Mouse (Mus musculus) cortical plate, adult 2 months (tissue): ENCODE measurements around the gene Zfhx3. TPM values are rescaled to one million over a fixed set of nuclear protein-coding genes. Genes with fewer than 3 reads are reported as not detected.

Experiments used
- H3K27ac ChIP-seq: fragments of 200-500 bp; 2 replicates; pipeline ENCODE4 v1.5.1; 2012; ENCODE audit warnings: low read length, control low read depth, inconsistent platforms; ENCODE audit not compliant: insufficient read depth
- H3K4me1 ChIP-seq: fragments of 200-500 bp; 2 replicates; pipeline ENCODE4 v1.6.1; 2011; ENCODE audit warnings: low read length; ENCODE audit not compliant: control insufficient read depth, insufficient read depth
- H3K4me3 ChIP-seq: fragments of 200-500 bp; 2 replicates; pipeline ENCODE4 v1.5.1; 2011; ENCODE audit warnings: mild to moderate bottlenecking, low read length, control low read depth; ENCODE audit not compliant: insufficient read depth
- CTCF ChIP-seq: fragments of 200-500 bp; IDR thresholded peaks from 2 replicates; pipeline ENCODE4 v1.5.1; 2011; ENCODE audit warnings: mild to moderate bottlenecking, control low read depth, low read length; ENCODE audit not compliant: insufficient read depth; ENCODE audit errors: extremely low read depth
- POLR2A ChIP-seq: fragments of 200-500 bp; IDR thresholded peaks from 2 replicates; pipeline ENCODE4 v1.6.1; 2011; ENCODE audit warnings: mild to moderate bottlenecking, low read length, control low read depth; ENCODE audit not compliant: insufficient read depth; ENCODE audit errors: extremely low read depth
- polyA plus RNA-seq: library from polyadenylated mRNA; depleted of rRNA; stranded (reverse); fragments of >200 nt; gene quantifications from 2 replicates; pipeline ENCODE4 v1.2.3, GENCODE M21; 2012

The Zfhx3 gene
- polyA plus RNA-seq, 1 experiment: 1.3 TPM

DNA sequence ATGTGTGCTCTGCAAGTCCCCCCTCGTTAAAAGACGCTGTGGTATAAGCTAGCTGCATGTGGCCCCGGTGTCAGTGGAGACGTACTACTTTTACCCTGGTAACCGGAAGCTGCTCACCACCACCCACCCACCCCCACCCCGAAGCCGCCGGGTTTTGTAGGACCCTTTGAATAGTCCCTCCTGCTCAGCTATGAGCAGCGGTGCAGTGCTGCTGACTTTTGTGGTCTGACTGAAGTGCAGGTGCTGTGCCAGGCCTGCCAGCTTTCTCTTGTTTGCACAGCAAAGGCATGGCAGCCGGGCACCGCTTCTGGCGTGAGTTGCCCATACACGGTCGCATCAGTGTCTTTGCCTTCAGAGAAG lies 944.8 kb downstream of the Zfhx3 start:
- Histone ChIP-seq H3K4me3 (no peak overlapping the region), H3K4me1 (no peaks in the 10 kb centered on the region), H3K27ac (no peak overlapping the region)
- TF ChIP-seq CTCF (no peak), POLR2A (no peak)

DNA sequence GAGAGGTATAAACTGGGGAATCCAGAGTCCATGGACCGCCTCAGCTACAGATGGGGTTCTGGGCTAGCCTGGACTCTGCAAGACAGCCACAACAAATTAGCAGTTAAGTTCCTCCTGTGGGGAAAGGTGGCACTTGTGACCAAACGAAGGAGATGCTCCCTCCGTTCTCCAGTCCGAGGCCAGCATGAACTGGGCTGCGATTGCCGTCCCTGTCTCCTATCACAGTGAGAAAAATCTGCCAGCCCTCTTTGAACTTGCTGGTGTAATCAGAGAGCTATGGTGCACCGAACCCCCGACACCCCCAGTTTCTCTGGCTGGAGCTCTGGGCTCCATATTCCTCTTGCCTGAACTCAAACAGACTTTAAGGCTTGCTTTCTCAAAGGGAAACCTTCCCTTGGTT lies 945.4 kb downstream of the Zfhx3 start:
- TF ChIP-seq CTCF: no peak
- Histone ChIP-seq H3K4me1 (no peaks in the 10 kb centered on the region), H3K4me3 (no peak overlapping the region), H3K27ac (no peak overlapping the region)

DNA sequence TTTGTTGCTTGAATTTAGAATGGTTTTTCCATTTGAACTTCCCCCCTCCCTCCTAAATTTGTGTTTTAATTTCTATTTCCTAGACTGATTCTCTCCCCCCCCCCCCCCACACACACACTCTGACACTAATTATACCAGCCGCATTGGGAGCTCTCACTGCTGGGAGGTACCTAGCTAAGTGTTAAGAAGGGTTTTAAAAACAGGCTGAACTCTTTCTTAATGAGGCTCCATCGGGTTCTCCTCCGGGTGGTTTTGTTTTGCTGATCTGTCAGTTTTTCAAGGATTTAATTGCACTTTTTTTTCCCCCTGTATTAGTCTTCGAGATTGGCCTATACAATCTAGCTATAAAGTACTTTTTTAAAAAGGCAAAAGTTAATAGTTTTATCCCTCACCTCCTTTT lies 946.5 kb downstream of the Zfhx3 start:
- H3K4me1 ChIP-seq: no peaks in the 10 kb centered on the region
- no peak for TF ChIP-seq CTCF
- no peak for TF ChIP-seq POLR2A
- H3K4me3 ChIP-seq: no peak overlapping the region
- no peak overlapping the region for H3K27ac ChIP-seq

DNA sequence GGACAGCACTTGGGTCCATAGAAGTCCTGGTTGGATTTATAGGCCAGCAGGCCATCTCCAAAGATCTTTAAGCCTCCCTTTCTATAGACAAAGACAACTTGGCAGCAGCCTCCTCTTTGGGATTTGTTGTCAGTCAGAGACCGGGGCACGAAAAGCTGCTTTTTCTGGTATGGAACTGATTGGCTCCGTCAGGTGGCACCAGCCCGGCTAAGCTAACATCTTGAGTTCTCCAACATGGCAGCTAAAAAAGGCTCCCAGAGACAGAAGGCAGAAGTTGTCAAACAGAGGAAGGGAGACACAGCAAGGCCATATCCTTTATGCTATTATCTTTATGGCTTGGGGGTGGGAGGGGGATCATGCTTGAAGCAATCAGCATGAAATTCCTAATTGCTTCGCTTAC lies 947.0 kb downstream of the Zfhx3 start:
- no peak for TF ChIP-seq CTCF
- TF ChIP-seq POLR2A: no peak
- Histone ChIP-seq H3K4me3 (no peak overlapping the region), H3K27ac (no peak overlapping the region), H3K4me1 (no peaks in the 10 kb centered on the region)

DNA sequence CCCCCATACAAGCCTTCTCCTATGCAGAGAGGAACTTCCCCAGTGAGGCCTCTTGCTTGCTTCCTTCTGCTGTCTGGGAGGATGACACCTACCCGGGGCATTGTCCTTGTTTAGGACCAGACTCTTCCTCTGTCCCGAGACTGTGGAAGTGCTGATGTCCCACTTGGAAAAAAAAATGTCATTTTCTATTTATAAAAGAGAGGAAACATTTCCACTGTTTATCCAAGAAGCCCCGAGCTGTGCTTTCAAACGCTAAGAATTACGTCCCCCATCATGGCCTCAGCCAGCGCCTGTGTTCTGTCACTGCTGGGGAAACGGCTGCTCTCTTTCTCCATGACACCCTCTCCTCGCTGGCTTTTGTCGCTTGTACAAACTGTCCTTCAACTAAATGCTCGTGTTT lies 951.8 kb downstream of the Zfhx3 start:
- Histone ChIP-seq H3K4me3 (no peak overlapping the region), H3K4me1 (peaks cover 2% of the 10 kb centered on the region; the same call in 1 of the 2 replicates), H3K27ac (no peak overlapping the region)
- no peak for TF ChIP-seq CTCF
- no peak for TF ChIP-seq POLR2A

DNA sequence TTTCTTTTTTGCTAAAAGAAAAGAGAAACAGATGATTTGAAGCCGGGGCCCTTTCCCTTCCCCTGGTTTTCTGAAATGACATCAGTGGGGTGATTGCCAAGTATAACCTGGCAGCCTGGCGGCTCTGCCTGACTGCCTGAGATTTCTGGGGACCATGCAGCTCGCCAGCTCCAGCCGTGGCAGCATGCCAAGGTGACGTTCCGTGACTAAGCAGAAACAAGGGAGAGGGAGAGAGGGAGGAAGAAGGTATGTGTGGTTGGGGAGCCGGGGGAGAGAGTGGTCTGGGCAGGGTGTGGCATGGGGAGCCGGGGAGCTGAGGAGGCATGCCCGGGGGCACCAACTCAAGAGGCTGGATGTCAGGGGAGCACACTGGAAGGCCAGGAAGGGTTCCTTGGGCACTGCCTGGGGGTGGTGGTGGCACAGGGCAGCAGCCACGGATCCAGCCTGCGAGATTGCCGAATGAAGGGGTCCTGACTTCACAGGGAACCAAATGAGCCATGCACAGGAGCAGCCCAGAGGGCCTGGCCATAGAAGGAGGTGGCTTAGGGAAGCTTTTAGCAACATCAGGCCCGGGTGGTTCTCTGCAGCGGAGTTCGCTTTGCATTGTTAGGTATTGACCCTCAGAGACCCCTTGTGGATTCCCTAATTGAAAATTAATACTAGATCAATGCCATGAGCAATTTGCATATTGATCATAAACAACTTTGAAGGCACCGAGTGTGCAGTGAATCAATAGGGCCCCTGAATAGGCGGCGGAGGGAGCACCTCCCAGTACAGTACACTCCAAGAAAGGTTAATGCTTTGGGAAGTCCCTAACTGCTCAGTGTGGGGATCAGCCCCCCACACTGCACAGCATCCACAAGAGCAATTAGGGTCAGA lies 954.3 kb downstream of the Zfhx3 start:
- TF ChIP-seq CTCF (no peak), POLR2A (no peak)
- no peak overlapping the region for H3K27ac ChIP-seq
- H3K4me1 ChIP-seq: peaks cover 2% of the 10 kb centered on the region; the same call in 1 of the 2 replicates

DNA sequence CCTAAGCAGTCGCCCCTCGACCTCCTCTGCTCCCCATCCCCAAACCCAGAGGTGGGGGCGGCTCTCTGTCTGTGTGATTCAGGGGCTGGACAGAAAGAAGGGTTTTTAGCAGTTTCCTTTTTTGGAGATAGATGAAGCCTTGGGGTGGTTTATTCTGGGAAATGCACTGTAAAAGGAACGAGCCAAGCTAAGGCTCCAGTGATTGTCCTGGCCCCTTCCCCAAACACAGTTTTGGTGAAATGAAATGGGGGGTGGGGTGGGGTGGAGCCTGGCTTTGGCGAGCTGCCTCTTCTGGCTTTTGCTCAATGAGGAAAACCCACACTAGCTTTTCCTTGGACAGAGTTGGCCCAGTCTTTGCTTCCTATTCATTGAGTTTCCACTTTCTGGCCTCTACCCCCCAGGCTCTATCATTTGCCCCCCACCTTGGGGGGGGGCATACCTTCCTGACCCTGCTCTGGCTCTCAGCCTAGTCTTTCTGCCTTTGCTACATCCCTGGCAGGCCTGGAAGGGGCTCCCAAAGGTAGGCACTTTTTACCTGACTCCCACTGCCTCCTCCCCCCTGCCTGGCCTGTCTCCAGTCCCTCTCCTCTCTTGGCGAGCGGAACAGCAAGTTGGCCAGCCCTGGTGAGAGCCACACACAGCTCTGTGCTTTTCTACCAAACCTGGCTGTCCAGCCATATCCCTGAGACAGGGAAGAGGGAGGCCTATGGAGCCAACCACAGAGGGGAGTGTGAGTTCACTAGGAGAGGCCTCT lies 955.1 kb downstream of the Zfhx3 start:
- H3K27ac ChIP-seq: no peak overlapping the region
- TF ChIP-seq CTCF (no peak), POLR2A (no peak)
- H3K4me1 ChIP-seq: peaks cover 2% of the 10 kb centered on the region; the same call in 1 of the 2 replicates
- no peak overlapping the region for H3K4me3 ChIP-seq

More for the DNA sequence above, 954.3 kb downstream of the Zfhx3 start:
- no peak overlapping the region for H3K4me3 ChIP-seq

DNA sequence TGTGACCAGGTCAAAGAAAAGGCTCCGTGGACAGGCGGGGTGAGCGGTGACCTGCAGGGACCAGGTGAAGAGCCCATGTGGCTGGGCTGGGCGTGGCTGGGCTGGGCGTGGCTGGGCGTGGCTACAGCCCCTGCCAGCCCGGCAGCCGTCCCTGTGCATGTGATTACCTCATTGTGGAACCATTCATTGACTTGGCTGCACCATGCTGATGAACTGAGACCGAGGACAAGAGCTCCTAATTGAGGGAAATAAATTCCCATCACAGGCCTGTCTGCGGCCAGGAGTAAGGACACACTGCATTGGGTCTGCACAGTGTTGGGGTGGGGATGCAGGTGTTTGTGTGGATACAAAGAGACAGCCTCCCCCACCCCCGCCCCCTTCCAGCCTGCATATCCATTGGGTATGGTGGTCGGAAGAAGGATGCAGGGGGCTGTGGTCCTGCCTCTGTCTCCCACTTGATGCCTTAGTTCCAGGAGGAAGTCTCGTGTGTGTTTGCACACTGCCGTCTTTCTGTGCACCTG lies 956.9 kb downstream of the Zfhx3 start:
- Histone ChIP-seq H3K4me1 (peaks cover 2% of the 10 kb centered on the region; the same call in 1 of the 2 replicates), H3K27ac (no peak overlapping the region), H3K4me3 (no peak overlapping the region)
- no peak for TF ChIP-seq CTCF
- no peak for TF ChIP-seq POLR2A

DNA sequence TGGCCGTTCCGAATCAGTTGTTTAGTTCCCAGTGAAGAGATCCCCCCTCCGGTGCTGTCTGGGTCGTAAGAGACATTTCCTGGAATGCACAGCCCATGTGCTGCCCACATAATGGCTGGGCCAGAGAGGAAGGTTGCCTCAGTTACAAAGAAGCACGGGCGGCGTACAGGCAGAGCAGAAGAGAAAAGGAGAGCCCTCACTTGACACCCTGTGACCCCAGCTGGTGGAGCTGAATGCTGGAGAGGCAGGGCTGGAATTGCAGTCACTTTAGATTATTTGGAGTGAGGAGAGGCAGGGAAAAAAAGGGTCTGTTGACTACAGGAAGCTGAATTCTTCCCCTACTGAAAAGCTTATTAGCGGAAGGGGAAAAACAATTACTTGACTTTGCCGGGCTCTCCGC lies 958.1 kb downstream of the Zfhx3 start:
- no peak for TF ChIP-seq POLR2A
- no peak for TF ChIP-seq CTCF
- H3K27ac ChIP-seq: no peak overlapping the region
- no peak overlapping the region for H3K4me3 ChIP-seq
- H3K4me1 ChIP-seq: peaks cover 2% of the 10 kb centered on the region; the same call in 1 of the 2 replicates

DNA sequence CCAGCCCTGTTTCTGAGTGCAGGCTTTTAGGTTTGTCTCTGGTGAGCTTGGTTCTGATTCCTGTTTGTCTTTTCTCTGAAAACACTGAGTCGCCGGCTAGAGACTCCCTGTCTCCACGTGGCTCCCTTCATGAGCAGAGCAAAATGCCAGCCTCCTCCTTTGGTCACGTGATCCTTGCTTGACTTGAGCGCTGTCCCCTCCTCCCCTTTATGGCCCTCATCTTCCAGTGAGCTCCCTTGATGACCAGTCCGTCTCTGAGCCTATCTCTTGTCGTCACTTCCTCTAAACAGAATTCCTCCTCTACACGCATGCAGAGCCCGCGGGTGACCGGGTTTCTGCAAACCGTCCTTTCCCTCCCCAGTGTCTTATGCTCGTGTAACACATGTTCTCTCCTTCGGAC lies 958.8 kb downstream of the Zfhx3 start:
- no peak overlapping the region for H3K27ac ChIP-seq

More for the DNA sequence above, 958.8 kb downstream of the Zfhx3 start:
- H3K4me3 ChIP-seq: no peak overlapping the region
- no peak for TF ChIP-seq CTCF
- TF ChIP-seq POLR2A: no peak
- peaks cover 2% of the 10 kb centered on the region; the same call in 1 of the 2 replicates for H3K4me1 ChIP-seq
